Mouse (Mus musculus) macrophage (primary cell): ENCODE measurements around the gene Sp4. TPM values are rescaled to one million over a fixed set of nuclear protein-coding genes. Genes with fewer than 3 reads are reported as not detected.

ENCODE experiments used
- H3K27ac ChIP-seq: fragments of 350-480 bp; formaldehyde crosslinking; 2 replicates; pipeline ENCODE4 v1.9.0; 2021
- H3K36me3 ChIP-seq: fragments of 350-480 bp; formaldehyde crosslinking; 2 replicates; pipeline ENCODE4 v1.9.0; 2021; ENCODE audit errors: inconsistent target
- H3K4me3 ChIP-seq: fragments of 350-480 bp; formaldehyde crosslinking; 2 replicates; pipeline ENCODE4 v1.9.0; 2021; ENCODE audit errors: inconsistent target
- H3K79me2 ChIP-seq: fragments of 350-480 bp; formaldehyde crosslinking; 2 replicates; pipeline ENCODE4 v1.9.0; 2021; ENCODE audit errors: inconsistent target
- WGBS: methylation state at CpG from one replicate; pipeline ENCODE4 v1.1.7; 2026; ENCODE audit warnings: inconsistent platforms; ENCODE audit not compliant: missing documents; 5-methylcytosine and 5-hydroxymethylcytosine counted together
- polyA plus RNA-seq: library from polyadenylated mRNA; stranded (reverse); fragments of 250-400 nt; gene quantifications from 3 replicates; pipeline ENCODE4 v1.2.4, GENCODE M21; 2018; ENCODE audit warnings: inconsistent platforms
- total RNA-seq, 78 experiments: library from RNA; depleted of rRNA; stranded (reverse); fragments of 250-400 nt; gene quantifications; 1 replicate in 9 of 78; 2 replicates in 24 of 78; 3 replicates in 43 of 78; 4 replicates in 2 of 78; pipeline ENCODE4 v1.2.4; 2018; ENCODE audit warnings: inconsistent platforms in 56 of 78

The Sp4 gene
- 10 to 100 TPM in 18 of 26 experiments, 1 to 10 TPM in 8; 5.0 to 16.4 (median 11.7) TPM for total RNA-seq (2018; cell fraction: chromatin; rRNA removed)
- 1 to 10 TPM; 4.3 to 8.3 (median 5.6) TPM for total RNA-seq (2018; cell fraction: cytosol; rRNA removed)
- 10 to 100 TPM in 10 of 26 experiments, 1 to 10 TPM in 16; 4.3 to 14.0 (median 9.4) TPM for total RNA-seq (2018; cell fraction: nucleus; rRNA removed)
- 2.4 to 4.3 TPM (median 2.7 TPM) in 3 replicates for polyA plus RNA-seq

DNA sequence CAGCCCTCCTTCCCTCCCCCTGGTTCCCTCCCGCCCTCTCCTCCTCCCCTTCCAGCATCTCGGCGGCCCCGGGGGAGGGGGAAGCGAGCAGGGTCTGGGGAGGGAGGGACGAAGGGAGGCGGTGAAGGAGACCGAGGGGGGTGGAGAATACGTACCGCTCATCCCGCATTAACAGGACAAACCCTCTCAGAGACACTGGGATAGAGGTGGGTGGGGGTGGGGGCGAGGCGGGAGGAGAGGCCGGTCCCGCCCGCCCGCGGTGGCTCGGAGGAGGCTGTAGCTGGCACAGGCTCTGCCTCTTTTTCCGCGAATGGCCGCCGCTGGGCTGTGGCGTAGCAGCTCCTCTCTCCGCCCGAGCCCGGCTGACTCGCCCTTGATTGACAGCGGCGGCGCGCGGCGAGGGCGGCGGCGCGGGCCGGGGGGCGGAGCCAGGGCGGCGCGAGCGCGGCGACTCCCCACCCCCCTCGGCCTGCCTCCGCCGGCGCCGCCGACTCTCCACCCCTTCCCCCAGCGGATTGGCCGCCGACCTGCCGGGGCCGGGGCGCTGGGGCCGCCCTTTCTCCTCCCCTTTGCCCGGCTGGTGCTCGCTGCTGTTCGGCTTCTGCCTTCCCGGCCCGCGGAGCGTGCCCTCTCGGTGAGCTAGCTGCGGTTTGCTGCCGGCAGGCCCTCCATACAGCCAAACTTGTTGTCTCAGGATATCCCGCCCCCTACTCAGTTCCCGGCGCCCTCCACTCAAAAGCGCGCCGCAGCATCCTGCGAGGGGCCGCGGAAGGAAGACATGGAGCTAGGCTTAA is at the start of gene Sp4:
Sp4 (minus strand) TSS at position 369 of the 794 bp plus-strand sequence.
- Histone ChIP-seq H3K4me3 (peak within 1 kb of the TSS; percentile 64), H3K36me3 (no peaks in the 10 kb centered on the region), H3K79me2 (no peaks in the 10 kb centered on the region), H3K27ac (peak within 1 kb of the TSS; percentile 39)
- WGBS: 1% methylated on average over 51 of the region's 78 CpGs

DNA sequence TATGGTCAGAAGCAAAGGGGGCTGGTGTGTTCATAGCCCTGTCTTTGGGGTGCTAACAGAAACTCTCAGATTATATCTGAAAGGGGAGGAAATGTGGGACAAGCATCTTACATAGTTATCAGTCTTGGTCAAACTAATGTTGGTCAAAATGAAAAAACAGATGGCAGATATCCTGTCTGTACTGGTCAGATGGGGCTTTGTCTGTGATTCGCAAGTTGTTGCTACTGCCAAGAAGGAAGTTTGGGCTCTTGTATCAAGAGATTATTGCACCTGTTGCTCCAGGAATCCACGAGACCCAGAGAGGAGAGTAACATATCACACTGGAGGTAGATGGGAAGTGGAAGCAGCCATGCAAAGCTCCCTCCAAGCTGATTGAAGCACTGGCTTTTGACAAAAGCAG is 37.9 kb upstream of the Sp4 start:
- Histone ChIP-seq H3K4me3 (no peak overlapping the region), H3K36me3 (no peaks in the 10 kb centered on the region), H3K27ac (no peak overlapping the region), H3K79me2 (no peaks in the 10 kb centered on the region)
- 44% methylated on average over 2 of the region's 2 CpGs for WGBS

DNA sequence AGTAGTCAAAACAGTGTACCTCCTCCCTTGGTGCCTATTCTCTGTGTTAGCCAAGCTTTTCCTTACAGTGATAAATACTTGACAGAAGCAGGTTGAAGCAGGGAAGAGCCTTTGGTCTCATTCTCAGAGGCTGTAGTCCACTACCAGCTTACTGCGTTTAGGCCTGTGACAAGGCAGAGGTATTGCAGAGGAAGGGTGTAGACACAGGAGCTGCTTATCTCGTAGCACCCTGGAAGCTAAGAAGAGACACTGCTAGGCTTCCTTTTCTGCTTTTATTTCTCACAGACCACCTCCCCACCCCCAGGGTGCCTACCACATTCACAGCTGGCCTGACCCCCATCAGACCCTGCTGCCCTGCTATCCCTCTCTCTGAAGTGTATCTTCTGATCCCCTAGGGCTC is 37.0 kb upstream of the Sp4 start:
- no peaks in the 10 kb centered on the region for H3K79me2 ChIP-seq
- WGBS: 89% methylated on average over 2 of the region's 2 CpGs

GRCm38 (mm10) chr12:118337291-118337690 is 36.1 kb upstream of the Sp4 start:
- Histone ChIP-seq H3K4me3 (no peak overlapping the region), H3K79me2 (no peaks in the 10 kb centered on the region), H3K36me3 (no peaks in the 10 kb centered on the region), H3K27ac (no peak overlapping the region)
- WGBS: 98% methylated on average over 3 of the region's 3 CpGs

More for the DNA sequence above, 37.0 kb upstream of the Sp4 start:
- Histone ChIP-seq H3K36me3 (no peaks in the 10 kb centered on the region), H3K27ac (no peak overlapping the region), H3K4me3 (no peak overlapping the region)

- Histone ChIP-seq H3K27ac (no peak overlapping the region), H3K4me3 (no peak overlapping the region), H3K79me2 (no peaks in the 10 kb centered on the region), H3K36me3 (no peaks in the 10 kb centered on the region)
- WGBS: 93% methylated on average over 6 of the region's 6 CpGs
Observed at GRCm38 (mm10) chr12:118328739-118329249, 27.6 kb upstream of the Sp4 start.

GRCm38 (mm10) chr12:118327566-118327965 is 26.3 kb upstream of the Sp4 start:
- H3K36me3 ChIP-seq: no peaks in the 10 kb centered on the region
- H3K4me3 ChIP-seq: no peak overlapping the region
- 89% methylated on average over 2 of the region's 2 CpGs for WGBS

DNA sequence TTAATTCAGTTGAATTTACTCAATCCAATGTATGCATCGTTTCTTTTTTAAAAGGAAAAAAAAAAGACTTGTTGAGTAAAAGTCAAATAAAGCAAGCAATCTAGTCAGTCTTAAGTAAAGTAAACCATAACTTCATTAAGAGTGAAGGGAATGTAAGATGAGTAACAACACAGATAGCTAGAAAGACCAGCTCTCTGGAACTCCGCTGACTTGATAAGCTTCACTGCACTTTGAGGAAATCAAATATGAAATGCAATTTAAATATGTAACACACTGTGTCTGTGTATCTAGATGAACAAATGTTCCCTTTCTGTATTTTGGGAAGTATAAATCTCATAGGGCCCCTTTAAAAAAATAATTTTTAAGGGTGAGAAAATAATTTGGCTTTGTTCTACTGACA is 24.9 kb upstream of the Sp4 start:
- Histone ChIP-seq H3K27ac (no peak overlapping the region), H3K4me3 (no peak overlapping the region), H3K79me2 (no peaks in the 10 kb centered on the region), H3K36me3 (no peaks in the 10 kb centered on the region)
- WGBS: 100% methylated on average over 2 of the region's 2 CpGs

More at GRCm38 (mm10) chr12:118327566-118327965, 26.3 kb upstream of the Sp4 start:
- no peaks in the 10 kb centered on the region for H3K79me2 ChIP-seq
- no peak overlapping the region for H3K27ac ChIP-seq

DNA sequence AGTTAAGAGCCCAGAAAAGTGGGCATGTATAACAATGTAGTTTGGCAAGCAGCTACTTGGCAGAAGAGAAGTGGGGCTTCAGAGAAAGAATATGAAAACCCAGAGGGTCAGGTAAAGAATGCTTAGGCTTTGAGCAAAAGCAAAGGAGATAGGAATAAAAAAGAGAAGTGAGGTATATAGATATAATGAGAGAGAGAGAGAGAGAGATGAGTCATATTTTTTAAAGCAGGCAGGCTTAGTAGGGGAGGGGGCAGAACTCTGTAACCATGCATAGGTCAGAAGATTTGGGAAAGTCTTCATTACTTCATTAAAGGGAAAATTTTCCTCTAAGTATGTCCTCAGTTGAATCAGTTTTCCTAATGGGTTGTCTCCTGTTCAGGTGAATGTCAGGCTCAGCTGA is 18.8 kb upstream of the Sp4 start:
- Histone ChIP-seq H3K79me2 (no peaks in the 10 kb centered on the region), H3K36me3 (no peaks in the 10 kb centered on the region), H3K27ac (no peak overlapping the region), H3K4me3 (no peak overlapping the region)

GRCm38 (mm10) chr12:118314477-118314845 is 13.2 kb upstream of the Sp4 start:
- H3K27ac ChIP-seq: no peak overlapping the region
- H3K79me2 ChIP-seq: no peaks in the 10 kb centered on the region
- 73% methylated on average over 2 of the region's 2 CpGs for whole genome bisulfite sequencing
- no peak overlapping the region for H3K4me3 ChIP-seq
- H3K36me3 ChIP-seq: no peaks in the 10 kb centered on the region

GRCm38 (mm10) chr12:118313805-118314476 is 12.7 kb upstream of the Sp4 start:
- WGBS: 81% methylated on average over 3 of the region's 3 CpGs
- Histone ChIP-seq H3K79me2 (no peaks in the 10 kb centered on the region), H3K4me3 (no peak overlapping the region), H3K36me3 (no peaks in the 10 kb centered on the region), H3K27ac (no peak overlapping the region)

GRCm38 (mm10) chr12:118303586-118303985 is 2.3 kb upstream of the Sp4 start:
- H3K4me3 ChIP-seq: no peak overlapping the region
- 97% methylated on average over 3 of the region's 3 CpGs for WGBS
- no peak overlapping the region for H3K27ac ChIP-seq

GRCm38 (mm10) chr12:118303066-118303465 is 1.8 kb upstream of the Sp4 start:
- 95% methylated on average over 5 of the region's 5 CpGs for WGBS
- no peak overlapping the region for H3K4me3 ChIP-seq
- no peak overlapping the region for H3K27ac ChIP-seq
- no peaks in the 10 kb centered on the region for H3K79me2 ChIP-seq
- H3K36me3 ChIP-seq: no peaks in the 10 kb centered on the region

More at GRCm38 (mm10) chr12:118303586-118303985, 2.3 kb upstream of the Sp4 start:
- Histone ChIP-seq H3K79me2 (no peaks in the 10 kb centered on the region), H3K36me3 (no peaks in the 10 kb centered on the region)

DNA sequence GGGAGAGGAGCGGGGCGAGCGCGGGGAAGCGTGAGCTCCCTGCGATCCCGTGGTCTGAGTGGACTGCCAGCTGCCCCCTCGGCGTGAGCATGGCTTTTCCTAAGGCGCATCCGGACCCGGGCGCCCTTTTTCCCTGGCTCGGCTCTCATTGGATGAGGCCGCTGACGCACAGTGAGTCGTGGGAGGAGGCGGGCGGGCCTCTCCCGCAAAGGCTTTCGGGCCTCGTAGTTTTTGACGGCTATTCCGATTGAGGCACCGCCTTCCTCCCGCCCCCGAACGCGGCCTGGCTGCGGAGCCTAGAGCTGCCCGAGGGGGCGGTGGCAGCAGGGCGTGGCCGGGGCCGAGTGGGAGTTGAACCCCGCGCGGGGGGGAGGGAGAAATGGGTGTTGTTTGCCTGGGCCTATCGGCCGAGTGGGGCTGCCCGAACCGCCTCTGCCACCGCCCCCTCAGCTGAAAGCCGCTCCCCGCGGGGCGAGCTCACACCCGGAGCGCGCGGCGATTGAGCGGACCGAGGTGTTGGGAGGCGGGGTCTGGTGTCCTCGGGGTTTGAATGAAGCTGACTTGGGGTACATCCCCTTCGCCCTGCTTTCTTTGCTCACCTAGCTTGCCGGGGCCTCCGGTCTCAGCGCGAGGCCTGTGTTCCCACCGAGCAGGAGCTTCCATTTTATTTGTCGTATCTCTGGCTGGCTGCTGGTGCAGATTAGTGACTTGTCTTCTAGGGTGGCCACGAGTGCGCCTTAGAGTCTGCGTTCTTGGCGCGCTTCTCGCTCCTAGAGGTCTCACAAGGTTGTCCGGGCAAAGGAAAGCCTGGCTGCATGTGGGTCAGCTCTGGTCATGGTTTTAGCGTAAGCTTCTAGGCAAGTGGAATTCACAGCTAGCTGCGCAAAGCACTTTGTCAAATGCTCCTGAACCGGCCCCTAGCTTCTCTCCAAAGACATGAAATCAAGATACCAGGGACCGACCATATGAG is 911 bp upstream of the Sp4 start:
- H3K36me3 ChIP-seq: no peaks in the 10 kb centered on the region
- H3K79me2 ChIP-seq: no peaks in the 10 kb centered on the region
- under 1% methylated on average over 72 of the region's 74 CpGs for WGBS
- H3K27ac ChIP-seq: peak overlapping the region; percentile 38
- peak overlapping the region; percentile 55 for H3K4me3 ChIP-seq

- 2% methylated on average over 13 of the region's 13 CpGs for WGBS
- H3K27ac ChIP-seq: peak overlapping the region; percentile 39
- H3K79me2 ChIP-seq: no peaks in the 10 kb centered on the region
- peak overlapping the region; percentile 64 for H3K4me3 ChIP-seq
- H3K36me3 ChIP-seq: no peaks in the 10 kb centered on the region
Observed at GRCm38 (mm10) chr12:118300754-118301071, 527 bp downstream of the Sp4 start.
